Mouse (Mus musculus): ENCODE data around the gene Eefsec.

- TF ChIP-seq CTCF (IDR thresholded peaks at IDR 0.05; ENCODE audit: control insufficient read depth, insufficient read depth, low read length), result no peak
- no peak for TF ChIP-seq POLR2A (IDR thresholded peaks at IDR 0.05; ENCODE audit: borderline replicate concordance, control insufficient read depth, low read depth, low read length)
Measured at GRCm38 (mm10) chr6:88361096-88361495, 85.2 kb downstream of the Eefsec start.

All from bone marrow, adult 2 months (tissue).